Mouse (Mus musculus): ENCODE results near the gene Cd300ld2. TPM values are rescaled to one million over a fixed set of nuclear protein-coding genes. Genes with fewer than 3 reads are reported as not detected.

Gene Cd300ld2
- total and polyA plus RNA-seq, 2 experiments from 2014 or later = not detected

GRCm38 (mm10) chr11:115001474-115002040, 14.4 kb downstream of the Cd300ld2 start, which contains the start of gene Cd300c2:
Cd300c2 (minus strand) TSS chr11:115001880.
- 65% methylated on average over 7 of the region's 7 CpGs for WGBS
- no peak for DNase-seq (ENCODE audit: low spot score)
- ATAC-seq (ENCODE audit: insufficient read depth, low read depth) = no peak

GRCm38 (mm10) chr11:114989793-114990192, 26.2 kb downstream of the Cd300ld2 start, which contains the start of gene Cd300ld:
Cd300ld (minus strand) TSS chr11:114989922.
- H3K9ac ChIP-seq (replicated peaks; ENCODE audit: low read depth, low read length) = no peak within 1 kb of the TSS
- WGBS = 60% methylated on average over 4 of the region's 4 CpGs
- no peak within 1 kb of the TSS for H3K4me3 ChIP-seq (ENCODE audit: low read depth, low read length)
- TF ChIP-seq CTCF (IDR thresholded peaks at IDR 0.05; ENCODE audit: low read depth) = no peak
- TF ChIP-seq EP300 (IDR thresholded peaks at IDR 0.05; ENCODE audit: low read depth) = no peak
- no peaks in the 10 kb centered on the region for H3K9me3 ChIP-seq (replicated peaks; ENCODE audit: control insufficient read depth, low read length)
- no peaks in the 10 kb centered on the region for H3K36me3 ChIP-seq (replicated peaks; ENCODE audit: control insufficient read depth, insufficient read depth, low read length)
- H3K4me1 ChIP-seq (ENCODE audit: control insufficient read depth, insufficient read depth) = no peaks in the 10 kb centered on the region
- ATAC-seq (ENCODE audit: insufficient read depth, low read depth) = no peak
- no peak for DNase-seq (ENCODE audit: low spot score)
- H3K4me2 ChIP-seq (ENCODE audit: low read depth, low read length) = no peak within 1 kb of the TSS
- no peak within 1 kb of the TSS for H3K27ac ChIP-seq (ENCODE audit: low read depth)
- H3K27me3 ChIP-seq (ENCODE audit: control insufficient read depth, insufficient read depth, low read length) = 0 out of 2 replicates have a peak, but pooled peaks cover 4% of the 10 kb centered on the region

More at GRCm38 (mm10) chr11:115001474-115002040, 14.4 kb downstream of the Cd300ld2 start, which contains the start of gene Cd300c2:
- Histone ChIP-seq H3K27me3 (ENCODE audit: control insufficient read depth, insufficient read depth, low read length) (no peaks in the 10 kb centered on the region), H3K4me2 (ENCODE audit: low read depth, low read length) (no peak within 1 kb of the TSS), H3K9me3 (replicated peaks; ENCODE audit: control insufficient read depth, low read length) (no peaks in the 10 kb centered on the region), H3K27ac (ENCODE audit: low read depth) (no peak within 1 kb of the TSS), H3K9ac (replicated peaks; ENCODE audit: low read depth, low read length) (no peak within 1 kb of the TSS), H3K4me1 (ENCODE audit: control insufficient read depth, insufficient read depth) (no peaks in the 10 kb centered on the region), H3K4me3 (ENCODE audit: low read depth, low read length) (no peak within 1 kb of the TSS), H3K36me3 (replicated peaks; ENCODE audit: control insufficient read depth, insufficient read depth, low read length) (no peaks in the 10 kb centered on the region)
- TF ChIP-seq CTCF (IDR thresholded peaks at IDR 0.05; ENCODE audit: low read depth) (no peak), EP300 (IDR thresholded peaks at IDR 0.05; ENCODE audit: low read depth) (no peak)

- ATAC-seq (ENCODE audit: insufficient read depth, low read depth) (no peak), DNase-seq (ENCODE audit: low spot score) (peak; percentile 25)
- H3K36me3 ChIP-seq (replicated peaks; ENCODE audit: control insufficient read depth, insufficient read depth, low read length) = no peaks in the 10 kb centered on the region
- TF ChIP-seq CTCF (IDR thresholded peaks at IDR 0.05; ENCODE audit: low read depth) (no peak), EP300 (IDR thresholded peaks at IDR 0.05; ENCODE audit: low read depth) (no peak)
- no peak overlapping the region for H3K4me3 ChIP-seq (ENCODE audit: low read depth, low read length)
- no peak overlapping the region for H3K4me2 ChIP-seq (ENCODE audit: low read depth, low read length)
- WGBS = 42% methylated on average over 4 of the region's 4 CpGs
- H3K4me1 ChIP-seq (ENCODE audit: control insufficient read depth, insufficient read depth) = no peaks in the 10 kb centered on the region
- H3K9ac ChIP-seq (replicated peaks; ENCODE audit: low read depth, low read length) = no peak overlapping the region
- H3K27me3 ChIP-seq (ENCODE audit: control insufficient read depth, insufficient read depth, low read length) = no peaks in the 10 kb centered on the region
- 0 out of 2 replicates have a peak, but pooled peaks cover 9% of the 10 kb centered on the region for H3K9me3 ChIP-seq (replicated peaks; ENCODE audit: control insufficient read depth, low read length)
- H3K27ac ChIP-seq (ENCODE audit: low read depth) = no peak overlapping the region
These were observed 34.1 kb downstream of the Cd300ld2 start for GRCm38 (mm10) chr11:114981866-114982265.

- DNase-seq (ENCODE audit: low spot score) (no peak), ATAC-seq (ENCODE audit: insufficient read depth, low read depth) (no peak)
- TF ChIP-seq EP300 (IDR thresholded peaks at IDR 0.05; ENCODE audit: low read depth) (no peak), CTCF (IDR thresholded peaks at IDR 0.05; ENCODE audit: low read depth) (no peak)
- no peak overlapping the region for H3K27ac ChIP-seq (ENCODE audit: low read depth)
- no peaks in the 10 kb centered on the region for H3K36me3 ChIP-seq (replicated peaks; ENCODE audit: control insufficient read depth, insufficient read depth, low read length)
- no peak overlapping the region for H3K4me2 ChIP-seq (ENCODE audit: low read depth, low read length)
- no peaks in the 10 kb centered on the region for H3K4me1 ChIP-seq (ENCODE audit: control insufficient read depth, insufficient read depth)
- no peak overlapping the region for H3K9ac ChIP-seq (replicated peaks; ENCODE audit: low read depth, low read length)
- no peaks in the 10 kb centered on the region for H3K9me3 ChIP-seq (replicated peaks; ENCODE audit: control insufficient read depth, low read length)
- H3K27me3 ChIP-seq (ENCODE audit: control insufficient read depth, insufficient read depth, low read length) = no peaks in the 10 kb centered on the region
- 72% methylated on average over 10 of the region's 10 CpGs for WGBS
- no peak overlapping the region for H3K4me3 ChIP-seq (ENCODE audit: low read depth, low read length)
These were observed 43.3 kb downstream of the Cd300ld2 start for GRCm38 (mm10) chr11:114972726-114973125.

GRCm38 (mm10) chr11:114968752-114969207, 47.2 kb downstream of the Cd300ld2 start, which contains the start of gene Cd300c:
Cd300c (minus strand) TSS chr11:114969157.
- no peak within 1 kb of the TSS for H3K27ac ChIP-seq (ENCODE audit: low read depth)
- H3K4me1 ChIP-seq (ENCODE audit: control insufficient read depth, insufficient read depth) = no peaks in the 10 kb centered on the region
- H3K27me3 ChIP-seq (ENCODE audit: control insufficient read depth, insufficient read depth, low read length) = no peaks in the 10 kb centered on the region
- DNase-seq (ENCODE audit: low spot score) = no peak
- H3K4me2 ChIP-seq (ENCODE audit: low read depth, low read length) = no peak within 1 kb of the TSS
- no peak within 1 kb of the TSS for H3K4me3 ChIP-seq (ENCODE audit: low read depth, low read length)
- no peaks in the 10 kb centered on the region for H3K36me3 ChIP-seq (replicated peaks; ENCODE audit: control insufficient read depth, insufficient read depth, low read length)
- H3K9me3 ChIP-seq (replicated peaks; ENCODE audit: control insufficient read depth, low read length) = no peaks in the 10 kb centered on the region
- no peak within 1 kb of the TSS for H3K9ac ChIP-seq (replicated peaks; ENCODE audit: low read depth, low read length)
- no peak for ATAC-seq (ENCODE audit: insufficient read depth, low read depth)
- 86% methylated on average over 9 of the region's 9 CpGs for WGBS
- TF ChIP-seq CTCF (IDR thresholded peaks at IDR 0.05; ENCODE audit: low read depth) (no peak), EP300 (IDR thresholded peaks at IDR 0.05; ENCODE audit: low read depth) (no peak)

Measured in heart, postnatal 0 days (tissue).